Mouse (Mus musculus) neural tube, embryonic 11.5 days (tissue): ENCODE data around the gene Tbx6. TPM values are rescaled to one million over a fixed set of nuclear protein-coding genes. Genes with fewer than 3 reads are reported as not detected.
A peak's percentile ranks its signal among the peaks of the same experiment; 100 is the strongest.

ENCODE experiments used
- ATAC-seq: fragments of 200-750 bp; cut with Nextera tagmentation; 2 replicates; pipeline ENCODE4 v1.8.0; 2017; ENCODE audit warnings: moderate number of reproducible peaks, mild to moderate bottlenecking, moderate TSS enrichment, moderate library complexity; ENCODE audit not compliant: insufficient read depth, low FRiP score, low TSS enrichment
- DNase-seq: peaks from one replicate; pipeline ENCODE4 v3.0.0-alpha.2; 2015; ENCODE audit warnings: low spot score
- H3K27ac ChIP-seq: fragments of 300-500 bp; sonication (generic); 2 replicates; pipeline ENCODE4 v1.5.1; 2014; ENCODE audit warnings: low read depth, mild to moderate bottlenecking, low read length
- H3K27me3 ChIP-seq: fragments of 300-500 bp; sonication (generic); 2 replicates; pipeline ENCODE4 v1.6.1; 2014; ENCODE audit warnings: mild to moderate bottlenecking, low read length, mixed read lengths; ENCODE audit not compliant: control insufficient read depth, insufficient read depth
- H3K36me3 ChIP-seq: fragments of 300-500 bp; sonication (generic); 2 replicates; pipeline ENCODE4 v1.6.1; 2014; ENCODE audit warnings: mild to moderate bottlenecking, low read length, moderate library complexity, mixed read lengths; ENCODE audit not compliant: control insufficient read depth, insufficient read depth
- H3K4me1 ChIP-seq: fragments of 300-500 bp; sonication (generic); 2 replicates; pipeline ENCODE4 v1.6.1; 2014; ENCODE audit warnings: low read length, mixed read lengths; ENCODE audit not compliant: control insufficient read depth, insufficient read depth
- H3K4me2 ChIP-seq: fragments of 300-500 bp; sonication (generic); 2 replicates; pipeline ENCODE4 v1.6.1; 2014; ENCODE audit warnings: low read depth, mild to moderate bottlenecking, moderate library complexity
- H3K4me3 ChIP-seq: fragments of 300-500 bp; sonication (generic); 2 replicates; pipeline ENCODE4 v1.5.1; 2014; ENCODE audit warnings: low read depth, low read length
- H3K9ac ChIP-seq: fragments of 300-500 bp; sonication (generic); 2 replicates; pipeline ENCODE4 v1.6.1; 2014; ENCODE audit warnings: mild to moderate bottlenecking, low read length
- H3K9me3 ChIP-seq: fragments of 300-500 bp; sonication (generic); 2 replicates; pipeline ENCODE4 v1.6.1; 2016; ENCODE audit warnings: low read length; ENCODE audit not compliant: control insufficient read depth
- WGBS: fragments of 180-500 bp; shearing (Covaris S2); extraction: QIAGEN DNeasy Blood & Tissue Kit; methylation state at CpG from one replicate; pipeline ENCODE4 v1.1.7; 2014; 5-methylcytosine and 5-hydroxymethylcytosine counted together
- polyA plus RNA-seq: library from polyadenylated mRNA; unstranded; fragments of >200 nt; fragmentation: Nextera tagmentation; extraction: Ambion mirVana; gene quantifications from 2 replicates; pipeline ENCODE4 v1.2.1, GENCODE M21; 2014

Gene Tbx6
- polyA plus RNA-seq, 1 experiment from 2014 or later: 0.38 TPM

DNA sequence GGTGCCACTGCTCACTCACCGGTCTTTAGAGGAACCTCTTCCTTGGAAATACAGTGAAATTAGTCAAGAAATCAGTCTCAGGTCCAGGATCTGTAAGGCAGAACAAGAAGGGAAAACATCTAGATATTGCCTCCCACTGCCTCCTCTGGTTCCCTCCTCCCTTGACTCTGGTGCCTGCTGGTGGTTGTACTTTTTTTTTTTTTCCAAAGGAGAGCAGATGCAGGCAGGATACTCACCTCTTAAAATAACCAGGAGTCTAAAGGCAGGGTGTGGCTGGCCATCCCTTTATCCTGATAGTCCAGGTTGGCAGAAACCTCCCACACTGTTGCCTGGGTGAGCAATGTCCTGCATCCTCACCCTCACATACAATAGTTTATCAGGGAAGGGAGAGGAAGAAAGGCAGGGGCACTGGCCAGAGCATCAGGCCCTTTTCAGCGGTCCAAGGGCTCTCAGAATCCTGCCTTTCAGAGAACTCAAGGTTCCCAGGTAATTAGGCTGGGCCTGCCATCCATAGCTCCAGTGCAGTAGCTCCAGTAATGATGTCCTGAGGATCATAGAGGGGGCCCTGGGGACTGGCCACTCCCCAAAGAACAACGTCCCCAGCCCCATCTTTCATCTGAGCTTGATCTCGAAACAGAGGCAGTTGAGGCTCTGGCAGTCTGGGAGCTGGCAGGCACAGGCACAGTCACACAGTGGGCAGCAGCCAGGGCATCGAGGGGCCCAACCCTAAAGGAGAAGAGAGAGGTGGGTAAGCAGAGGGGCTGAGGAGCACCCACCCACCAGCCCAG is 19.2 kb downstream of the Tbx6 start:
- Histone ChIP-seq H3K4me3 (peak overlapping the region; percentile 85; the same call in 1 of the 2 replicates), H3K27ac (peak overlapping the region; percentile 90), H3K9me3 (no peaks in the 10 kb centered on the region), H3K27me3 (no peaks in the 10 kb centered on the region), H3K9ac (peak overlapping the region; percentile 64), H3K4me1 (peaks cover 18% of the 10 kb centered on the region), H3K36me3 (peaks cover 11% of the 10 kb centered on the region), H3K4me2 (peak overlapping the region; percentile 88)
- DNase-seq: no peak
- 34% methylated on average over 5 of the region's 5 CpGs for WGBS
- ATAC-seq: no peak

DNA sequence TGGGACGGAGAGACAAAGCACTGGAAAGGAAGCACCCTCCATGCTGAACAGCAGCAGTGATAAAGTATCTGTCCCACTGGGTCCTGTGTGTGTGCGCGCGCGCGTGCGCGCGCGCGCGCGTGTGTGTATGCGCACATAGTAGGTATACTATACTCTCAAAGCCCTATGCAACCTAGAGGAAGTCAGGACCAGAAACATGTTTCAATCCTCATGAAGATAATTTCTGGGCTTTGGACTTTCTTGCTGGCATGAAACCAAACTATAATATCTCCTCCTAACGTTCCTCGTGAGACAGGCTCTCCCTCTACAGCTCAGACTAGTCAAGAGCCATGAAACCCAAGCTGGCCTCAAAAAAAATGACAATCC is 19.8 kb downstream of the Tbx6 start:
- peaks cover 5% of the 10 kb centered on the region for H3K36me3 ChIP-seq
- H3K9me3 ChIP-seq: no peaks in the 10 kb centered on the region
- H3K27me3 ChIP-seq: no peaks in the 10 kb centered on the region
- H3K4me2 ChIP-seq: no peak overlapping the region
- peaks cover 18% of the 10 kb centered on the region for H3K4me1 ChIP-seq
- no peak overlapping the region for H3K4me3 ChIP-seq
- no peak overlapping the region for H3K9ac ChIP-seq
- no peak overlapping the region for H3K27ac ChIP-seq
- no peak for DNase-seq
- WGBS: 96% methylated on average over 16 of the region's 16 CpGs
- no peak for ATAC-seq

DNA sequence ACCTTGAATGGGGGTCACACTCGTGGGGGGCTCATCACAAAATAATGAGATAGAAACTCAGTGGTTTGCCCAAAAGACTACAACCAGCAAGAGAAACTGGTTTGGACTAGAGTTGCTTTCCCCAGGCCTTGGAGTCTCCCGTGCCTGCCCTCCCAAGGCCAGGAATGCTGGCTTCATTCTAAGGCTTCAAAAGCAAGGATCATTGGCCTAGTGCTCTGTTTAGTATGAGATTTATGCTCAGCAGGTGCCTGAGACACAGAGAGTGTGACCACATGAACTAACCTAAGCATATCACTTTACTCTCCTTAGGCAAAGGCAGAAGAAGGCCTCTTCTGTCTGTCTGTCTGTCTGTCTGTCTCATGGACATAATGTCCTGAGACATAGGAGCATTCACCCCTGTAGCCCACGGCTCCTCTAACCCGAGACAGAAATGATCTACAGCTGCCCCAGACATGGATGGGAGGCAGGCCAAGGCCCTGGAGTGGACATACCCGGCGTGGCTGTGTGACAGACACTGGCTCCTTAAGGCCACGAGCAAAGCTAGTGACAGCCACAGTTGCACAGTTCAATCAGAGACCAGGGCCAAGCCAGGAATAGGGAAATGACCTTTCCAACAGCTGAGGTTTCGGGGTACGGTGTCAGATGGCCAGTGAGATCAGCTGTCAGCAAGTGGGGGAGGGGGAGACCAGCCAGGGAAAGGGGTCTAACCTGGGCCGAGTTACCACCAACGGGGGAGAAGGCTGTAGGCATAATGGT is 21.0 kb downstream of the Tbx6 start:
- 82% methylated on average over 11 of the region's 11 CpGs for WGBS
- Histone ChIP-seq H3K4me2 (no peak overlapping the region), H3K27ac (no peak overlapping the region), H3K4me1 (peaks cover 16% of the 10 kb centered on the region), H3K9me3 (no peaks in the 10 kb centered on the region), H3K27me3 (no peaks in the 10 kb centered on the region), H3K9ac (no peak overlapping the region), H3K36me3 (no peaks in the 10 kb centered on the region; the same call in 1 of the 2 replicates), H3K4me3 (no peak overlapping the region)
- no peak for ATAC-seq
- DNase-seq: no peak

DNA sequence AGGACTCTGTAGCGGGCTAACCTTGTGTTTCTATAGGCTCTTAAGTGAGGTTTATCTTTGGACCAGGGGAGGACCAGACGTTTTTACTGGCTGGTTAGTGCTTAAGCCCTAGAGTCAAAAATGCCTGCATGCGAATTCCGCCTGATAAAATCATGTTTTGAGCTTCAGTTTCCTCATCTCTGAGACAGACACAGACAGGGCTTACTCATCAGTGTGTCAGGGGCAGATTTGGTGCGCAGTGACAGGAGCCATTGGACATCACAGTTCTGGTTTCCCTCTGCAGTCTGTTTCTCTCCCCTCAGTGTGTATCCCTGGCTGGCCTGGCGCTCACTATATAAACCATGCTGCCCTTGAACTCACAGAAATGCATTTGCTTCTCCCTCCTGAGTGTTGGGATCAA is 21.9 kb downstream of the Tbx6 start:
- Histone ChIP-seq H3K4me2 (no peak overlapping the region), H3K4me1 (peaks cover 14% of the 10 kb centered on the region), H3K27me3 (no peaks in the 10 kb centered on the region), H3K27ac (no peak overlapping the region), H3K9ac (no peak overlapping the region), H3K36me3 (no peaks in the 10 kb centered on the region; the same call in 1 of the 2 replicates), H3K4me3 (no peak overlapping the region), H3K9me3 (no peaks in the 10 kb centered on the region)
- ATAC-seq (no peak), DNase-seq (no peak)
- 92% methylated on average over 6 of the region's 6 CpGs for WGBS

DNA sequence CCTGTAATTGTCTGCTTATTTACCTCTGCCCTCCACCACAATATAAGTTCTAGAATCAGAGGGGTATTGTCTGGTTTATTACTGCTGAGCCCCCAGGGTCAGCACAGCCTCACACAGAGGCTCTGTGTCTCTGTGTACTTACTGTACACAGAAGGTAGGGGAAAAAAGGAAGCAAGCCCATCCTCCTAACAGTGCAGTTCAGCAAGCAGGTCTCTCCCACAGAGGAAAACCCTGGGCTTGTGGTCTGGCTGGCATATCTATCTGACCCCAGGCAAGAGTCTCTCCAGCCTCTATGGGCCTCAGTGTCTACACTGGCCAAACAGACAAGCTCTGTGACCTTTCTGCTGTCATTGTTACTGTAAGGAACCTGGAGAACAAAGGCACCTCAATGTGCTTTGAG is 22.5 kb downstream of the Tbx6 start:
- no peaks in the 10 kb centered on the region; the same call in 1 of the 2 replicates for H3K36me3 ChIP-seq

DNA sequence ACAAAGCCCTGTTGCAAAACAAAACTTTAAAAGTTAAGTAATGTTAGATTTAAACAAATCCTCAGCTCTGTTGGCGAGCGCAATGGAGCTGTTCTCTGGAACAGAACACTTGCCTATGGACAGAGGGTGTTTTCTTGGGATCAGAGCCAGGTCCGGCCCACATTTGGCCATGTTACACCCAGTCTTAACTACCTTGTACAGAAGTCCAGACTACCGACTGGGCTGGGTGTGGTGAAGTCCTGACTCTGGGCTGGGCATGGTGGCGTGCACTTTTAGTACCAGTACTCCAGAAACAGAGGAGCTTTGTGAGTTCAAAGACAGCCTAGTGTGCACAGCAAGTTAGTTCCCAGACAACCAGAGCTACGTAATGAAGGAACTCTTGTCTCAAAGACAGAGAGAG is 25.7 kb downstream of the Tbx6 start:
- DNase-seq (no peak), ATAC-seq (no peak)
- Histone ChIP-seq H3K9ac (no peak overlapping the region; the same call in 1 of the 2 replicates), H3K9me3 (no peaks in the 10 kb centered on the region), H3K27ac (no peak overlapping the region), H3K27me3 (no peaks in the 10 kb centered on the region), H3K36me3 (no peaks in the 10 kb centered on the region; the same call in 1 of the 2 replicates), H3K4me1 (peaks cover 14% of the 10 kb centered on the region), H3K4me2 (no peak overlapping the region), H3K4me3 (no peak overlapping the region)
- 91% methylated on average over 6 of the region's 6 CpGs for WGBS

More for the DNA sequence above, 22.5 kb downstream of the Tbx6 start:
- DNase-seq: no peak
- no peak overlapping the region for H3K4me3 ChIP-seq
- H3K27ac ChIP-seq: no peak overlapping the region
- H3K4me1 ChIP-seq: peaks cover 17% of the 10 kb centered on the region
- ATAC-seq: no peak
- no peak overlapping the region; the same call in 1 of the 2 replicates for H3K9ac ChIP-seq
- no peak overlapping the region for H3K4me2 ChIP-seq
- no peaks in the 10 kb centered on the region for H3K9me3 ChIP-seq
- H3K27me3 ChIP-seq: no peaks in the 10 kb centered on the region

DNA sequence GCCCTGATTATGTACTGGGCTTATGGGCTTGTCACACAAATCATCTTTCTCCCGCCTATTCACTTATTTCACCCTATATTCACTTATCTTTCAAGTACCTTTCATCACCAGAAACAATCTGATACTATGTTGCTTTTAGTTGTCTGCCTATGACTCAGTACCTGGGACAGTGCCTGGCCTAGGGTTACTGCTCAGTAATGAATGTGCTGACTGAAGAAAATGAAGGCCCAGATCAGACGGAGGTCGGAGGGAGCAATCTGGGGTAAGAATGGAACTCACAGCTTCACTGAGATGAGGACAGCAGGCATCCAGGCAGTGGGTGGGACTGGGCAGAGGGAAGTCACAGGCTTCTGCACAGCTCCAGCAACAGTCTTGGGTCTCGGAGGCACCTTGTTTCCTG is 26.1 kb downstream of the Tbx6 start:
- H3K4me3 ChIP-seq: no peak overlapping the region
- H3K9ac ChIP-seq: peak overlapping the region; percentile 7; the same call in 1 of the 2 replicates
- ATAC-seq: no peak
- H3K36me3 ChIP-seq: no peaks in the 10 kb centered on the region; the same call in 1 of the 2 replicates
- peaks cover 14% of the 10 kb centered on the region for H3K4me1 ChIP-seq
- H3K27ac ChIP-seq: no peak overlapping the region
- H3K9me3 ChIP-seq: no peaks in the 10 kb centered on the region
- no peaks in the 10 kb centered on the region for H3K27me3 ChIP-seq
- 81% methylated on average over 4 of the region's 4 CpGs for WGBS
- no peak for DNase-seq
- H3K4me2 ChIP-seq: peak overlapping the region; percentile 93

DNA sequence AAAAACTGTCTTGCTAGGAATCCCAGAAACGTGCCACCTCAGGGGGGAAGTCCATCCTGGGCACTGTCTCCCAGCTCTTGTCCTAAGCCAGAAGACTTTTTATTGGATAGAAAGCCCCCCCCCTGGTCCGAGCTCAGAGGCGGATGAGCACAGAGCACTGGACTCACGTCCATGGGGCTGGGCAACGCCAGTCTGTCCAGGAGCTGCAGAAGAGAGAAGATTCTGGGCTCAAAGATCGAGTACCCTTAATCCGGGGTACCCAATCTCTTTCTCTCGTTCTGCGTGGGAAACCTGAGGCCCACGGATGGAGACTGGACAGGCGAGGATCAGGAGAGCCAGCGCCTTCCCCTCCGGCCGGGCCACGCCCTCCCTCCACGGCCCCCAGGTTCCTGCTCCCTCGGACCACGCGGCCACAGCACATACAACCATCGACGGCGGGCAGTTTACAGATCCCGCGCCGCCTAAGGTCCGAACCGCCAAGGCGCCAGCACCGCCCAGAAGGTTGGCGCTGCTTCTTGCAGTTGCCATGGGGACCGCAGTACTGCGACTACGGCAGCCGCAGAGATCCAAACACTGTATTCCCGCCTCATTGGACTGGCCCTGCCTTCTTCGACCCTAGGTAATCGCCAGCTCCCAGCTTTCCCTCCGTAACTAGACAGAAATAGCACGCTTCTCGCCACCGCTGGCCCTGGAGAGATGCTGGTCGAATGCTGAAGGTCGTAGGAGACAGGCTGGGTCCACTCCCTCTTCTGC is 27.6 kb downstream of the Tbx6 start:
- Histone ChIP-seq H3K36me3 (no peaks in the 10 kb centered on the region), H3K4me3 (peak overlapping the region; percentile 60), H3K9ac (peak overlapping the region; percentile 76), H3K9me3 (no peaks in the 10 kb centered on the region), H3K4me1 (peaks cover 14% of the 10 kb centered on the region), H3K27ac (peak overlapping the region; percentile 67), H3K27me3 (no peaks in the 10 kb centered on the region), H3K4me2 (peak overlapping the region; percentile 93)
- ATAC-seq: peak; percentile 92
- under 1% methylated on average over 42 of the region's 43 CpGs for WGBS
- peak; percentile 87 for DNase-seq
